Mouse (Mus musculus): ENCODE data around the gene Gpr157. TPM values are rescaled to one million over a fixed set of nuclear protein-coding genes. Genes with fewer than 3 reads are reported as not detected.

Gpr157 gene
- total RNA-seq, 1 experiment from 2014 or later: 1.7 TPM

GRCm38 (mm10) chr4:150110373-150110772 lies 23.2 kb downstream of the Gpr157 start:
- DNase-seq: no peak

GRCm38 (mm10) chr4:150112867-150113266 lies 25.7 kb downstream of the Gpr157 start:
- peak; percentile 65 for DNase-seq

DNA sequence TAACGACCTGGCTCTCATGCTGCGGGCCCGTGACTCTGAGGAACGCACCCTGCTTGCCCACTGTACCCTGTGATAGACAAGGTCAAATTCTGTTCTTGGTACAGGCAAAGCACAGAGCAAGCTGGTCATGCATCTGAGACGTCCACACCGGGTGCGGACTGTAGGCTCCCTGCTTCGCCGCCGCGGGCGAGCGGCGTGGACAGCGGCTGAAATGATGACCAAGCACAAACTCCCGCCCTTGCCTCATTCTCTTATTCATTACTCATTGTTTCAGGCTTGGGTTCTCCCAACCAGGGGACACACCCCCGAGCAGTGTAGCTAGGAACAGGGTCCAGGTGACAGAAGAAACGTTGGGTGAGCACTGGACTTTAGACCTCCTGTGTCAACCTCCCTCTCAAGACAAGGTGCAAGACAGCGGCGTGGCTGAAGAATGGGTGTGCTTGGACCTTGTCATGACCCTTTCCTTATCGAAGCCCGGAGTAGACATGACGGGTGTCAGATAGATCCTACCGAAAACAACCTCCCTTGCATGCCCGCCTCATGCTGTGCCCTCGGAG lies 27.4 kb downstream of the Gpr157 start:
- no peak for DNase-seq

GRCm38 (mm10) chr4:150117311-150117710 lies 30.1 kb downstream of the Gpr157 start:
- DNase-seq: no peak

- DNase-seq: no peak
Measured at GRCm38 (mm10) chr4:150118163-150118562, 31.0 kb downstream of the Gpr157 start.

DNA sequence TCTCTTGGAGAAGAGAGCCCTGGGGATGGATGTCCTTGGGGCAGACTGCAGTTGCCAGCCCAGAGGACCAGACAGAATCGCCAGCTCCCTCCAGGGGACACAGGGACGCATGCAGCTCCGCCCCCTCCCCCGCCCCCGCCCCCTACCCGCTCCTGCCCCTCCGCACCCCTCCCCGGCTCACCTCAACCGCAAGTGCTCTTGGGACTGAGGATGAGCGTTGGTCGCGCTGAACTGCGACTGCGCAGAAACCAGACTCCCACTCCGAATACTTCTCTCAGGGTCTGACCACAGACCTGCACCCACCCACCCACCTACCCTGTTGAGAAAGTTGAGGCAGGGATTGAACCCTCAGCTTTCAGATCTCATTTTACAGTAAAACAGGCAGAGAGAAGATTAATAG lies 31.9 kb downstream of the Gpr157 start, which contains the start of gene Slc2a5:
Slc2a5 (plus strand) TSS at position 229 of the 400 bp plus-strand sequence.
- no peak for DNase-seq

- DNase-seq: peak; percentile 41
Measured at GRCm38 (mm10) chr4:150119640-150120039, 32.5 kb downstream of the Gpr157 start.

- no peak for DNase-seq
Measured at GRCm38 (mm10) chr4:150120173-150120833, 33.1 kb downstream of the Gpr157 start.

GRCm38 (mm10) chr4:150121430-150121829 lies 34.3 kb downstream of the Gpr157 start:
- DNase-seq: no peak

GRCm38 (mm10) chr4:150122476-150122875 lies 35.3 kb downstream of the Gpr157 start:
- DNase-seq: no peak

- DNase-seq: no peak
Measured at GRCm38 (mm10) chr4:150126373-150126772, 39.2 kb downstream of the Gpr157 start.

DNA sequence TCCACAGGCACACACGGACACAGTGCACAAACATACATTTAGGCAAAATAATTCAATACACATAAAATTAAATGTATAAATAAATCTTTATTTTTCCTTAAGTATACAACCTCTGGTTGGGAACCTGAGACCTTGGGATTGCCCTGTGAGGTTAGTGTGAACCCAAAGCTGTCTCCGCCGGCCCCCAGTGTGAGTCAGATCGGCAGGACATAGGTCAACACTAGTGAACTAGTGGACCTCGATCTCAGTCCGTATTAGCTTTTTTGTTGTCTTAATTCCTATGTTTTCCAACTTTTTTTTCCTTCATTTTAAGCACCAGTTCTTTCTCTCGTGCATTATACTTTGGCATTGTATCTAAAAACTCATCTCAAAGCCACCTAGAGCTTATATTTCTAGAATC lies 40.7 kb downstream of the Gpr157 start:
- DNase-seq: no peak

DNA sequence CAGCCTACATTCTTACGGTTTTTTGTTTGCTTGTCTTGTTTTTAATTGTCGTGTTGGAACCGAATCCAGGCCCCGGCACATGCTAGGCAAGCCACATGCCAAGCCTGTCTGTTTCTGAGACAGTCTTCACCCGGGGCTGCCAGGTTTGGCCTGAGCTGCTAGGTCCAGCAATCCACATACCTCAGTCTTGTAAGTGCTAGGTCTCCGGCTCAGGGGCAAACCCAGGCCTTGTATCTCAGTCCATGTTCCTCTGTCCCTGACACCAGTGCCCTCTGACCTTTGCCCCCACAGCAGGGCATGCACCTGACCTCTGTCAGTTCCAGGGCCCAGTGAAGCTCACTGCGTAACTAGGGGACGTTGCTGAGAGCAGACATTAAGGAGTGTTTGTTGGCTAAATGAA lies 41.4 kb downstream of the Gpr157 start:
- DNase-seq: no peak

GRCm38 (mm10) chr4:150130661-150131060 lies 43.5 kb downstream of the Gpr157 start:
- DNase-seq: no peak

- DNase-seq: peak; percentile 39
Measured at GRCm38 (mm10) chr4:150132692-150133271, 45.6 kb downstream of the Gpr157 start.

- no peak for DNase-seq
Measured at GRCm38 (mm10) chr4:150135254-150135653, 48.1 kb downstream of the Gpr157 start.

GRCm38 (mm10) chr4:150136693-150137092 lies 49.5 kb downstream of the Gpr157 start:
- peak; percentile 86 for DNase-seq

- no peak for DNase-seq
Measured at GRCm38 (mm10) chr4:150137368-150138083, 50.4 kb downstream of the Gpr157 start.

- peak; percentile 76 for DNase-seq
Measured at GRCm38 (mm10) chr4:150138084-150138543, 50.9 kb downstream of the Gpr157 start.

GRCm38 (mm10) chr4:150139090-150139489 lies 51.9 kb downstream of the Gpr157 start:
- no peak for DNase-seq

- DNase-seq: no peak
Measured at GRCm38 (mm10) chr4:150140346-150140745, 53.2 kb downstream of the Gpr157 start.

- no peak for DNase-seq
Measured at GRCm38 (mm10) chr4:150144242-150144641, 57.1 kb downstream of the Gpr157 start.

DNA sequence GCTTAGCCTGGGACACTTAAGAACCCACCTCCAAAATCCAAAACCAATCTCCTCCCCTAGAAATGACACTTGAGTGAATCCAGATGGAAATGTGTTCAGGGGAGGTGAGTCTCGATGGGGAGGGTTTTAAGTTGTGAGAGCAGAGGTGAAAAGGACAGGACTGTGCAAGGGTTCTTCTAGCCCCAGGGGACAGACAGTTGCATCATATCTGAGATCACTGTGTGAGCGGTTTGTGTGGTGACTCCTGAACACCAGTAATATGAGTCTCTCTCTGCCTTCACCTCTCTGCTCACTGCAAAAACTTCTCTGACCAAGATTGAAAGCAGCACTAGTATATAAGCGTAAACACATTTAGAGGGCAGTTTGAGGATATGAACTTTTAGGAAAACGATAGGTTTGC lies 59.1 kb downstream of the Gpr157 start:
- no peak for DNase-seq

Measured in adrenal gland, postnatal 25 days (tissue).